Mouse (Mus musculus) CD8-positive naive resting alpha-beta T cell, adult 2 months (primary cell): ENCODE results near the gene Tead4.

Experiments used
- DNase-seq, 2 experiments: peaks; one replicate each; pipeline ENCODE4 v3.0.0; 2022; ENCODE audit warnings: low read depth in 2 of 2, low spot score in 2 of 2

Gene Tead4

DNA sequence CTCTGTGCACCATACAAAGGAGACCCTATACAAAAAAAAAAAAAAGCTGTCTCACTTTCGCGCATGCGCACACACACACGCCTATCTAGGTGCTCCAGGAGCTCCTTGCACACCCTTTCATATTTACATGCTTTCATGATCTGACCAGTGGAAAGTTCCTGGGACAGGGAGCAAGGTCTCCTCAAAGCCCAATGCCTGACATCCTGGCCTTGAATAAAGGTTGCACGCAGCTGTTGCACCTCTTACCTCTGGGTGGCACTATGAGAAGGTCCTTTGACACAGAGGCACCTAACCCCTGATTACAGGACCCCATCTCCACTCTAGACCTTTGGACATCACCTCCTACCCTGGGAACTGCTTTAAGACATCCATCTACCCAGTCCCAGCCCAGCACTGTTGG, 121.4 kb downstream of the Tead4 start:
- no peak for DNase-seq

DNA sequence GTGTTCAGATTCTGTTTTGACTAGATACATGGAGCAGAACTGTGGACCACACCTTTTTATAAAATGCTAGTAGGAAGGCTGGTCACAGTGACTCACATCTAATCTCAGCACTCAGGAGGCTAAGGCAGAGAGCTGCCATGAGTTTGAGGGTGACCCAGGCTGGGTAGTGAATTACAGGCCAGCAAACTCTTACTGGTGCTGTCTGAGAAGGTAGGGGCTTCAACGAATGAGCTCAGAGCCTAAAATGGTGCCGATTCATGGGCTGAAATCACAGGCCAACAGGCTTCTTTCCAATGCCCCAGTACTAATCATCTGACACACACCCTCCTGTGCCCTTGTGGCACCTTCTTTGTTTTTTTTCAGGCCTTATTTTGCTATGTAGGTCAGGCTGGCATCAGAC, 121.9 kb downstream of the Tead4 start:
- DNase-seq, result no peak
